Mouse (Mus musculus) embryo, embryonic 11.5 days (tissue): Measurements from ENCODE around the gene Actn4.

Experiments
- DNase-seq: peaks from one replicate; pipeline ENCODE4 v3.0.0-alpha.2; 2012; ENCODE audit warnings: low read depth, low spot score

Gene Actn4

GRCm38 (mm10) chr7:28849700-28850236, 112.4 kb downstream of the Actn4 start:
- no peak for DNase-seq

GRCm38 (mm10) chr7:28847273-28847672, 114.9 kb downstream of the Actn4 start:
- no peak for DNase-seq
